Mouse (Mus musculus) intestine, embryonic 14.5 days (tissue): Measurements from ENCODE around the gene Abhd8. TPM values are rescaled to one million over a fixed set of nuclear protein-coding genes. Genes with fewer than 3 reads are reported as not detected.
A peak's percentile ranks its signal among the peaks of the same experiment; 100 is the strongest.

Experiments
- ATAC-seq: fragments of 200-750 bp; cut with Nextera tagmentation; replicated peaks from 2 replicates; pipeline ENCODE4 v1.8.0; 2017; ENCODE audit warnings: low read depth, moderate number of reproducible peaks, moderate TSS enrichment, moderate library complexity; ENCODE audit not compliant: low FRiP score, low TSS enrichment
- DNase-seq: peaks from one replicate; pipeline ENCODE4 v3.0.0-alpha.2; 2018; ENCODE audit warnings: low spot score
- H3K27ac ChIP-seq: fragments of 300-500 bp; sonication (generic); 2 replicates; pipeline ENCODE4 v1.5.1; 2014; ENCODE audit warnings: low read depth, mild to moderate bottlenecking, control low read depth
- H3K27me3 ChIP-seq: fragments of 300-500 bp; sonication (generic); replicated peaks from 2 replicates; pipeline ENCODE4 v1.6.1; 2014; ENCODE audit warnings: low read length, control low read depth; ENCODE audit not compliant: control insufficient read depth, insufficient read depth
- H3K36me3 ChIP-seq: fragments of 300-500 bp; sonication (generic); 2 replicates; pipeline ENCODE4 v1.6.1; 2014; ENCODE audit warnings: low read length, control low read depth; ENCODE audit not compliant: control insufficient read depth, insufficient read depth
- H3K4me1 ChIP-seq: fragments of 300-500 bp; sonication (generic); replicated peaks from 2 replicates; pipeline ENCODE4 v1.6.1; 2014; ENCODE audit warnings: low read length, control low read depth, mixed read lengths; ENCODE audit not compliant: control insufficient read depth, insufficient read depth
- H3K4me2 ChIP-seq: fragments of 300-500 bp; sonication (generic); 2 replicates; pipeline ENCODE4 v1.6.1; 2014; ENCODE audit warnings: low read length
- H3K4me3 ChIP-seq: fragments of 300-500 bp; sonication (generic); 2 replicates; pipeline ENCODE4 v1.5.1; 2014; ENCODE audit warnings: low read depth, low read length, control low read depth, mixed read lengths
- H3K9ac ChIP-seq: fragments of 300-500 bp; sonication (generic); 2 replicates; pipeline ENCODE4 v1.6.1; 2014; ENCODE audit warnings: mild to moderate bottlenecking, low read length
- H3K9me3 ChIP-seq: fragments of 300-500 bp; sonication (generic); 2 replicates; pipeline ENCODE4 v1.6.1; 2016; ENCODE audit warnings: low read length, control low read depth; ENCODE audit not compliant: control insufficient read depth
- WGBS: fragments of 180-500 bp; shearing (Covaris S2); extraction: QIAGEN DNeasy Blood & Tissue Kit; methylation state at CpG from one replicate; pipeline ENCODE4 v1.1.7; 2014; 5-methylcytosine and 5-hydroxymethylcytosine counted together
- polyA plus RNA-seq: library from polyadenylated mRNA; unstranded; fragments of >200 nt; fragmentation: Nextera tagmentation; extraction: Ambion mirVana; gene quantifications from 2 replicates; pipeline ENCODE4 v1.2.1, GENCODE M21; 2014

Gene Abhd8
- 29.4 and 30.8 TPM in 2 replicates for polyA plus RNA-seq

- Histone ChIP-seq H3K4me2 (peak within 1 kb of the TSS; percentile 86), H3K9me3 (no peaks in the 10 kb centered on the region), H3K27me3 (no peaks in the 10 kb centered on the region), H3K9ac (peak within 1 kb of the TSS; percentile 67), H3K4me1 (peaks cover 11% of the 10 kb centered on the region), H3K27ac (peak within 1 kb of the TSS; percentile 88), H3K4me3 (peak within 1 kb of the TSS; percentile 87), H3K36me3 (peaks cover 21% of the 10 kb centered on the region)
- DNase-seq (peak; percentile 99), ATAC-seq (peak; percentile 79)
- WGBS, result under 1% methylated on average over 55 of the region's 55 CpGs
Observed at GRCm38 (mm10) chr8:71463188-71464033, at the start of gene Abhd8. Gene Abhd8, minus strand, starts transcription at chr8:71463655.

- Histone ChIP-seq H3K36me3 (no peaks in the 10 kb centered on the region), H3K27me3 (peaks cover 26% of the 10 kb centered on the region), H3K4me1 (no peaks in the 10 kb centered on the region), H3K27ac (no peak within 1 kb of the TSS), H3K4me3 (peak within 1 kb of the TSS; percentile 13; the same call in 1 of the 2 replicates), H3K4me2 (no peak within 1 kb of the TSS; the same call in 1 of the 2 replicates), H3K9ac (no peak within 1 kb of the TSS), H3K9me3 (no peaks in the 10 kb centered on the region)
- WGBS, result 20% methylated on average over 14 of the region's 14 CpGs
- no peak for DNase-seq
- no peak for ATAC-seq
Observed at GRCm38 (mm10) chr8:71511644-71512043, 48.2 kb upstream of the Abhd8 start, which contains the start of gene Plvap. Gene Plvap, minus strand, starts transcription at chr8:71511752.

- H3K27me3 ChIP-seq, result peaks cover 34% of the 10 kb centered on the region
- H3K27ac ChIP-seq, result no peak overlapping the region
- H3K9ac ChIP-seq, result no peak overlapping the region
- no peaks in the 10 kb centered on the region for H3K9me3 ChIP-seq
- no peak overlapping the region for H3K4me2 ChIP-seq
- no peaks in the 10 kb centered on the region for H3K4me1 ChIP-seq
- H3K36me3 ChIP-seq, result no peaks in the 10 kb centered on the region
- WGBS, result 68% methylated on average over 2 of the region's 2 CpGs
- ATAC-seq, result no peak
- DNase-seq, result no peak
- H3K4me3 ChIP-seq, result no peak overlapping the region
Observed at GRCm38 (mm10) chr8:71509316-71509715, 45.9 kb upstream of the Abhd8 start.

- WGBS, result under 1% methylated on average over 57 of the region's 61 CpGs
- Histone ChIP-seq H3K4me2 (peak overlapping the region; percentile 71), H3K9ac (0 out of 2 replicates have a peak overlapping the region, but pooled peaks have one; percentile 27), H3K36me3 (no peaks in the 10 kb centered on the region), H3K4me3 (peak overlapping the region; percentile 28), H3K9me3 (no peaks in the 10 kb centered on the region), H3K27me3 (peaks cover 34% of the 10 kb centered on the region), H3K4me1 (no peaks in the 10 kb centered on the region), H3K27ac (no peak overlapping the region)
- DNase-seq, result peak; percentile 86
- peak; percentile 79 for ATAC-seq
Observed at GRCm38 (mm10) chr8:71507589-71508104, 44.2 kb upstream of the Abhd8 start.

GRCm38 (mm10) chr8:71505979-71506378 is 42.5 kb upstream of the Abhd8 start:
- 73% methylated on average over 4 of the region's 4 CpGs for WGBS
- no peaks in the 10 kb centered on the region for H3K36me3 ChIP-seq
- ATAC-seq (no peak), DNase-seq (no peak)
- H3K27me3 ChIP-seq, result peaks cover 34% of the 10 kb centered on the region
- no peaks in the 10 kb centered on the region for H3K4me1 ChIP-seq
- H3K4me3 ChIP-seq, result no peak overlapping the region
- no peak overlapping the region for H3K4me2 ChIP-seq
- no peak overlapping the region for H3K9ac ChIP-seq
- no peaks in the 10 kb centered on the region for H3K9me3 ChIP-seq
- H3K27ac ChIP-seq, result no peak overlapping the region

GRCm38 (mm10) chr8:71505326-71505725 is 41.9 kb upstream of the Abhd8 start:
- Histone ChIP-seq H3K27me3 (peaks cover 34% of the 10 kb centered on the region), H3K9me3 (no peaks in the 10 kb centered on the region), H3K4me1 (no peaks in the 10 kb centered on the region), H3K4me3 (no peak overlapping the region), H3K27ac (no peak overlapping the region), H3K4me2 (no peak overlapping the region), H3K36me3 (no peaks in the 10 kb centered on the region), H3K9ac (no peak overlapping the region)
- 90% methylated on average over 4 of the region's 4 CpGs for WGBS
- DNase-seq (no peak), ATAC-seq (no peak)

GRCm38 (mm10) chr8:71504349-71504748 is 40.9 kb upstream of the Abhd8 start:
- Histone ChIP-seq H3K27ac (no peak overlapping the region), H3K4me1 (no peaks in the 10 kb centered on the region), H3K36me3 (no peaks in the 10 kb centered on the region), H3K4me3 (no peak overlapping the region), H3K4me2 (no peak overlapping the region), H3K27me3 (peaks cover 31% of the 10 kb centered on the region), H3K9ac (no peak overlapping the region), H3K9me3 (no peaks in the 10 kb centered on the region)
- ATAC-seq, result no peak
- 81% methylated on average over 4 of the region's 4 CpGs for whole genome bisulfite sequencing
- no peak for DNase-seq

- 23% methylated on average over 16 of the region's 16 CpGs for WGBS
- Histone ChIP-seq H3K9ac (no peak overlapping the region), H3K4me2 (no peak overlapping the region)
Observed at GRCm38 (mm10) chr8:71498816-71499690, 35.6 kb upstream of the Abhd8 start.

More at GRCm38 (mm10) chr8:71498816-71499690, 35.6 kb upstream of the Abhd8 start:
- DNase-seq, result no peak
- ATAC-seq, result no peak
- Histone ChIP-seq H3K9me3 (no peaks in the 10 kb centered on the region), H3K27me3 (no peaks in the 10 kb centered on the region), H3K4me1 (peaks cover 26% of the 10 kb centered on the region), H3K27ac (0 out of 2 replicates have a peak overlapping the region, but pooled peaks have one; percentile 1), H3K36me3 (peaks cover 5% of the 10 kb centered on the region; the same call in 1 of the 2 replicates), H3K4me3 (no peak overlapping the region)
